Comparison of ENCODE assay signal across 15 mouse cellular contexts in genomic region chr15:102738434-102738833, GRCm38 (mm10).
"Had no signal": no experiment of that assay in that cellular context is flagged by ENCODE, and none has a peak within 500 bp of the region (broad histone marks: within the 10 kb centered on the region; RNA-seq: fewer than 3 reads in every experiment).

No protein-coding gene starts in this region.

- H3K9me3 ChIP-seq: limb, embryonic 13.5 days; lung, embryonic 15.5 days; midbrain, embryonic 13.5 days; neural tube, embryonic 12.5 days; stomach, embryonic 15.5 days had no signal

- H3K27ac ChIP-seq: kidney, postnatal 0 days; limb, embryonic 13.5 days; liver, embryonic 14.5 days; lung, embryonic 15.5 days; midbrain, embryonic 13.5 days; stomach, embryonic 15.5 days had no signal

- H3K9ac ChIP-seq: limb, embryonic 13.5 days; liver, embryonic 14.5 days; lung, embryonic 15.5 days; midbrain, embryonic 13.5 days; neural tube, embryonic 12.5 days; stomach, embryonic 15.5 days had no signal

- ATAC-seq: midbrain, embryonic 13.5 days had no signal

- H3K4me3 ChIP-seq: limb, embryonic 13.5 days; lung, embryonic 15.5 days; midbrain, embryonic 13.5 days; myocyte; neural tube, embryonic 12.5 days; stomach, embryonic 15.5 days had no signal

- H3K4me2 ChIP-seq: limb, embryonic 13.5 days; lung, embryonic 15.5 days; midbrain, embryonic 13.5 days; neural tube, embryonic 12.5 days; stomach, embryonic 15.5 days had no signal

- H3K36me3 ChIP-seq: limb, embryonic 13.5 days; lung, embryonic 15.5 days; midbrain, embryonic 13.5 days; neural tube, embryonic 12.5 days; stomach, embryonic 15.5 days had no signal

- DNase-seq: kidney, adult 11 months; kidney, adult 9 months; kidney, postnatal 36 days; left cerebral cortex, postnatal 4 days; right cerebral cortex, postnatal 14 days; thymus, adult 2 months; thymus, postnatal 25 days had no signal
